Mouse (Mus musculus) liver, adult 2 months (tissue): ENCODE results near the gene St6gal1.

Experiments
- CTCF ChIP-seq: fragments of 200-500 bp; IDR thresholded peaks from 2 replicates; pipeline ENCODE4 v1.5.1; 2011; ENCODE audit warnings: low read depth, low read length, control low read depth
- POLR2A ChIP-seq: fragments of 200-500 bp; IDR thresholded peaks from 2 replicates; pipeline ENCODE4 v1.6.1; 2011; ENCODE audit warnings: low read length, control low read depth; ENCODE audit not compliant: insufficient read depth; ENCODE audit errors: extremely low read depth

DNA sequence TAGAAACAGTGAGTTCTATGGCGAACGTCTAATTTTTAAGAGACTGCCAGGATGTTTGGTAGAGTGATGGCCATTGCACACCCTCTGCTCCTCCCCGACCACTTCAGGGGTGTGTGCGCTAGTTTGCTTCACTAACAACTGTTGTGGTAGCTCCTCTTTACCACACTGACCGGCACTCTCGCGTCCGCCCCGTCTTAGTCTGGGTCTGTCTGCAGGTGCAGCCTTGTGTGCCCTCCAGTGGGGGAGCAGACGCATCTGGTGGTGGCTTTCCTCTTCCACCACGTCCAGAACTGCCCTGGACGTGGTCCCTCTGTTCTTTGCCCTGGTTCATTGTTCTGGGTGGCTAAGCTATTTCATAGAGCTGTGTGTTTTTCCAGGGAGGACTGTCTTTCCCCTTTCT is 40.5 kb downstream of the St6gal1 start:
- TF ChIP-seq POLR2A: no peak
- no peak for TF ChIP-seq CTCF
